Mouse (Mus musculus): ENCODE data around the gene Maml2. TPM values are rescaled to one million over a fixed set of nuclear protein-coding genes. Genes with fewer than 3 reads are reported as not detected.

The Maml2 gene
- polyA plus RNA-seq, 1 experiment from 2014 or later = 6.3 TPM

GRCm38 (mm10) chr9:13491107-13491506 is 193.3 kb downstream of the Maml2 start:
- Histone ChIP-seq H3K36me3 (replicated peaks) (no peaks in the 10 kb centered on the region), H3K27me3 (ENCODE audit: poor library complexity, severe bottlenecking) (no peaks in the 10 kb centered on the region), H3K27ac (no peak overlapping the region), H3K4me1 (no peaks in the 10 kb centered on the region), H3K4me3 (no peak overlapping the region), H3K9me3 (no peaks in the 10 kb centered on the region)
- DNase-seq (ENCODE audit: extremely low spot score, low spot score) = no peak
- 70% methylated on average over 1 of the region's 1 CpGs for WGBS

GRCm38 (mm10) chr9:13491854-13492620 is 194.3 kb downstream of the Maml2 start:
- H3K36me3 ChIP-seq (replicated peaks) = no peaks in the 10 kb centered on the region
- 87% methylated on average over 9 of the region's 9 CpGs for WGBS
- no peak for DNase-seq (ENCODE audit: extremely low spot score, low spot score)

GRCm38 (mm10) chr9:13492807-13493206 is 195.1 kb downstream of the Maml2 start:
- no peak for DNase-seq (ENCODE audit: extremely low spot score, low spot score)
- Histone ChIP-seq H3K27ac (no peak overlapping the region), H3K4me3 (no peak overlapping the region), H3K36me3 (replicated peaks) (no peaks in the 10 kb centered on the region), H3K27me3 (ENCODE audit: poor library complexity, severe bottlenecking) (no peaks in the 10 kb centered on the region), H3K4me1 (peaks cover 10% of the 10 kb centered on the region), H3K9me3 (no peaks in the 10 kb centered on the region)
- WGBS = 90% methylated on average over 2 of the region's 2 CpGs

More at GRCm38 (mm10) chr9:13491854-13492620, 194.3 kb downstream of the Maml2 start:
- peaks cover 3% of the 10 kb centered on the region for H3K4me1 ChIP-seq
- no peak overlapping the region for H3K4me3 ChIP-seq
- H3K27ac ChIP-seq = no peak overlapping the region
- H3K27me3 ChIP-seq (ENCODE audit: poor library complexity, severe bottlenecking) = no peaks in the 10 kb centered on the region
- H3K9me3 ChIP-seq = no peaks in the 10 kb centered on the region

- Histone ChIP-seq H3K4me1 (peaks cover 19% of the 10 kb centered on the region), H3K27me3 (ENCODE audit: poor library complexity, severe bottlenecking) (no peaks in the 10 kb centered on the region), H3K27ac (no peak overlapping the region), H3K9me3 (no peaks in the 10 kb centered on the region), H3K4me3 (no peak overlapping the region), H3K36me3 (replicated peaks) (no peaks in the 10 kb centered on the region)
- DNase-seq (ENCODE audit: extremely low spot score, low spot score) = no peak
- 88% methylated on average over 2 of the region's 2 CpGs for WGBS
Measured at GRCm38 (mm10) chr9:13493746-13494145, 196.0 kb downstream of the Maml2 start.

GRCm38 (mm10) chr9:13495530-13495929 is 197.8 kb downstream of the Maml2 start:
- Histone ChIP-seq H3K4me3 (no peak overlapping the region), H3K4me1 (peaks cover 19% of the 10 kb centered on the region), H3K36me3 (replicated peaks) (no peaks in the 10 kb centered on the region), H3K27ac (no peak overlapping the region), H3K9me3 (no peaks in the 10 kb centered on the region), H3K27me3 (ENCODE audit: poor library complexity, severe bottlenecking) (no peaks in the 10 kb centered on the region)
- DNase-seq (ENCODE audit: extremely low spot score, low spot score) = no peak

- no peaks in the 10 kb centered on the region for H3K36me3 ChIP-seq (replicated peaks)
- peaks cover 19% of the 10 kb centered on the region for H3K4me1 ChIP-seq
- DNase-seq (ENCODE audit: extremely low spot score, low spot score) = no peak
- H3K27ac ChIP-seq = 0 out of 2 replicates have a peak overlapping the region, but pooled peaks have one; percentile 40
- WGBS = 76% methylated on average over 3 of the region's 3 CpGs
- no peak overlapping the region for H3K4me3 ChIP-seq
- H3K9me3 ChIP-seq = no peaks in the 10 kb centered on the region
- H3K27me3 ChIP-seq (ENCODE audit: poor library complexity, severe bottlenecking) = no peaks in the 10 kb centered on the region
Measured at GRCm38 (mm10) chr9:13497016-13497415, 199.3 kb downstream of the Maml2 start.

- no peak for DNase-seq (ENCODE audit: extremely low spot score, low spot score)
- 82% methylated on average over 7 of the region's 7 CpGs for WGBS
- Histone ChIP-seq H3K4me1 (peaks cover 19% of the 10 kb centered on the region), H3K4me3 (no peak overlapping the region), H3K9me3 (no peaks in the 10 kb centered on the region), H3K27me3 (ENCODE audit: poor library complexity, severe bottlenecking) (no peaks in the 10 kb centered on the region), H3K36me3 (replicated peaks) (no peaks in the 10 kb centered on the region), H3K27ac (peak overlapping the region; percentile 64)
Measured at GRCm38 (mm10) chr9:13497690-13498333, 200.1 kb downstream of the Maml2 start.

GRCm38 (mm10) chr9:13500045-13500444 is 202.3 kb downstream of the Maml2 start:
- no peak for DNase-seq (ENCODE audit: extremely low spot score, low spot score)
- Histone ChIP-seq H3K27ac (no peak overlapping the region), H3K4me3 (no peak overlapping the region), H3K27me3 (ENCODE audit: poor library complexity, severe bottlenecking) (no peaks in the 10 kb centered on the region), H3K36me3 (replicated peaks) (no peaks in the 10 kb centered on the region), H3K4me1 (peaks cover 19% of the 10 kb centered on the region), H3K9me3 (no peaks in the 10 kb centered on the region)
- WGBS = 88% methylated on average over 5 of the region's 5 CpGs

- Histone ChIP-seq H3K4me3 (no peak overlapping the region), H3K27ac (no peak overlapping the region), H3K9me3 (no peaks in the 10 kb centered on the region), H3K4me1 (no peaks in the 10 kb centered on the region), H3K36me3 (replicated peaks) (no peaks in the 10 kb centered on the region), H3K27me3 (ENCODE audit: poor library complexity, severe bottlenecking) (no peaks in the 10 kb centered on the region)
- 89% methylated on average over 4 of the region's 4 CpGs for WGBS
- no peak for DNase-seq (ENCODE audit: extremely low spot score, low spot score)
Measured at GRCm38 (mm10) chr9:13505024-13505423, 207.3 kb downstream of the Maml2 start.

GRCm38 (mm10) chr9:13506956-13507821 is 209.4 kb downstream of the Maml2 start:
- Histone ChIP-seq H3K4me1 (no peaks in the 10 kb centered on the region), H3K27ac (no peak overlapping the region), H3K27me3 (ENCODE audit: poor library complexity, severe bottlenecking) (no peaks in the 10 kb centered on the region), H3K36me3 (replicated peaks) (no peaks in the 10 kb centered on the region), H3K9me3 (no peaks in the 10 kb centered on the region), H3K4me3 (no peak overlapping the region)
- DNase-seq (ENCODE audit: extremely low spot score, low spot score) = no peak
- WGBS = 75% methylated on average over 6 of the region's 6 CpGs

GRCm38 (mm10) chr9:13507822-13508188 is 210.0 kb downstream of the Maml2 start:
- Histone ChIP-seq H3K27ac (no peak overlapping the region), H3K27me3 (ENCODE audit: poor library complexity, severe bottlenecking) (no peaks in the 10 kb centered on the region), H3K9me3 (no peaks in the 10 kb centered on the region), H3K4me3 (no peak overlapping the region), H3K4me1 (peaks cover under 1% of the 10 kb centered on the region), H3K36me3 (replicated peaks) (no peaks in the 10 kb centered on the region)
- WGBS = 97% methylated on average over 9 of the region's 9 CpGs
- DNase-seq (ENCODE audit: extremely low spot score, low spot score) = no peak

GRCm38 (mm10) chr9:13509751-13510150 is 212.0 kb downstream of the Maml2 start:
- no peak for DNase-seq (ENCODE audit: extremely low spot score, low spot score)
- no peak overlapping the region for H3K4me3 ChIP-seq
- 84% methylated on average over 6 of the region's 6 CpGs for WGBS

More at GRCm38 (mm10) chr9:13509751-13510150, 212.0 kb downstream of the Maml2 start:
- Histone ChIP-seq H3K9me3 (no peaks in the 10 kb centered on the region), H3K4me1 (peaks cover 6% of the 10 kb centered on the region), H3K36me3 (replicated peaks) (no peaks in the 10 kb centered on the region), H3K27me3 (ENCODE audit: poor library complexity, severe bottlenecking) (no peaks in the 10 kb centered on the region), H3K27ac (no peak overlapping the region)

Data from forebrain, embryonic 10.5 days (tissue).